Mouse (Mus musculus): ENCODE data around the gene Syce1l. TPM values are rescaled to one million over a fixed set of nuclear protein-coding genes. Genes with fewer than 3 reads are reported as not detected.

Syce1l gene
- polyA plus RNA-seq, 1 experiment from 2014 or later: not detected

GRCm38 (mm10) chr8:113665036-113665435 lies 22.0 kb downstream of the Syce1l start:
- DNase-seq (ENCODE audit: low spot score) (no peak), ATAC-seq (replicated peaks; ENCODE audit: insufficient number of reproducible peaks, low FRiP score, low TSS enrichment, low read depth) (no peak)
- H3K9ac ChIP-seq (replicated peaks; ENCODE audit: low read length): no peak overlapping the region
- H3K27ac ChIP-seq (replicated peaks; ENCODE audit: low read depth, low read length): no peak overlapping the region
- no peak overlapping the region for H3K4me2 ChIP-seq (ENCODE audit: low read depth, low read length)
- H3K4me3 ChIP-seq (ENCODE audit: low read depth, low read length): no peak overlapping the region
- no peaks in the 10 kb centered on the region for H3K27me3 ChIP-seq (ENCODE audit: control insufficient read depth, insufficient read depth, low read length)
- 70% methylated on average over 4 of the region's 4 CpGs for WGBS
- H3K36me3 ChIP-seq (replicated peaks; ENCODE audit: control insufficient read depth, insufficient read depth, low read depth, low read length): no peaks in the 10 kb centered on the region
- H3K4me1 ChIP-seq (ENCODE audit: control insufficient read depth, insufficient read depth, low read length): no peaks in the 10 kb centered on the region
- no peaks in the 10 kb centered on the region for H3K9me3 ChIP-seq (replicated peaks; ENCODE audit: control insufficient read depth, low read length)

- no peaks in the 10 kb centered on the region for H3K4me1 ChIP-seq (ENCODE audit: control insufficient read depth, insufficient read depth, low read length)
- ATAC-seq (replicated peaks; ENCODE audit: insufficient number of reproducible peaks, low FRiP score, low TSS enrichment, low read depth) (no peak), DNase-seq (ENCODE audit: low spot score) (no peak)
- no peaks in the 10 kb centered on the region for H3K9me3 ChIP-seq (replicated peaks; ENCODE audit: control insufficient read depth, low read length)
- 65% methylated on average over 8 of the region's 8 CpGs for whole genome bisulfite sequencing
- no peak overlapping the region for H3K27ac ChIP-seq (replicated peaks; ENCODE audit: low read depth, low read length)
- no peak overlapping the region for H3K4me2 ChIP-seq (ENCODE audit: low read depth, low read length)
- H3K4me3 ChIP-seq (ENCODE audit: low read depth, low read length): no peak overlapping the region
- H3K27me3 ChIP-seq (ENCODE audit: control insufficient read depth, insufficient read depth, low read length): no peaks in the 10 kb centered on the region
- no peaks in the 10 kb centered on the region for H3K36me3 ChIP-seq (replicated peaks; ENCODE audit: control insufficient read depth, insufficient read depth, low read depth, low read length)
- no peak overlapping the region for H3K9ac ChIP-seq (replicated peaks; ENCODE audit: low read length)
Observed at GRCm38 (mm10) chr8:113665951-113666350, 22.9 kb downstream of the Syce1l start.

- WGBS: 54% methylated on average over 16 of the region's 16 CpGs
- Histone ChIP-seq H3K9me3 (replicated peaks; ENCODE audit: control insufficient read depth, low read length) (no peaks in the 10 kb centered on the region), H3K36me3 (replicated peaks; ENCODE audit: control insufficient read depth, insufficient read depth, low read depth, low read length) (no peaks in the 10 kb centered on the region), H3K4me3 (ENCODE audit: low read depth, low read length) (no peak overlapping the region), H3K27ac (replicated peaks; ENCODE audit: low read depth, low read length) (no peak overlapping the region), H3K9ac (replicated peaks; ENCODE audit: low read length) (no peak overlapping the region), H3K4me1 (ENCODE audit: control insufficient read depth, insufficient read depth, low read length) (no peaks in the 10 kb centered on the region), H3K27me3 (ENCODE audit: control insufficient read depth, insufficient read depth, low read length) (no peaks in the 10 kb centered on the region), H3K4me2 (ENCODE audit: low read depth, low read length) (no peak overlapping the region)
- ATAC-seq (replicated peaks; ENCODE audit: insufficient number of reproducible peaks, low FRiP score, low TSS enrichment, low read depth) (0 out of 2 replicates have a peak, but pooled peaks have one; percentile 9), DNase-seq (ENCODE audit: low spot score) (no peak)
Observed at GRCm38 (mm10) chr8:113666714-113667432, 23.9 kb downstream of the Syce1l start.

- Histone ChIP-seq H3K27me3 (ENCODE audit: control insufficient read depth, insufficient read depth, low read length) (no peaks in the 10 kb centered on the region), H3K4me3 (ENCODE audit: low read depth, low read length) (no peak overlapping the region), H3K4me2 (ENCODE audit: low read depth, low read length) (no peak overlapping the region), H3K4me1 (ENCODE audit: control insufficient read depth, insufficient read depth, low read length) (no peaks in the 10 kb centered on the region), H3K27ac (replicated peaks; ENCODE audit: low read depth, low read length) (no peak overlapping the region), H3K9me3 (replicated peaks; ENCODE audit: control insufficient read depth, low read length) (no peaks in the 10 kb centered on the region), H3K9ac (replicated peaks; ENCODE audit: low read length) (no peak overlapping the region), H3K36me3 (replicated peaks; ENCODE audit: control insufficient read depth, insufficient read depth, low read depth, low read length) (no peaks in the 10 kb centered on the region)
- 83% methylated on average over 10 of the region's 10 CpGs for WGBS
- ATAC-seq (replicated peaks; ENCODE audit: insufficient number of reproducible peaks, low FRiP score, low TSS enrichment, low read depth) (no peak), DNase-seq (ENCODE audit: low spot score) (no peak)
Observed at GRCm38 (mm10) chr8:113669924-113670323, 26.9 kb downstream of the Syce1l start.

GRCm38 (mm10) chr8:113672599-113673255 lies 29.7 kb downstream of the Syce1l start:
- Histone ChIP-seq H3K27me3 (ENCODE audit: control insufficient read depth, insufficient read depth, low read length) (no peaks in the 10 kb centered on the region), H3K9me3 (replicated peaks; ENCODE audit: control insufficient read depth, low read length) (no peaks in the 10 kb centered on the region), H3K4me2 (ENCODE audit: low read depth, low read length) (no peak overlapping the region), H3K4me1 (ENCODE audit: control insufficient read depth, insufficient read depth, low read length) (no peaks in the 10 kb centered on the region), H3K4me3 (ENCODE audit: low read depth, low read length) (no peak overlapping the region), H3K27ac (replicated peaks; ENCODE audit: low read depth, low read length) (no peak overlapping the region), H3K36me3 (replicated peaks; ENCODE audit: control insufficient read depth, insufficient read depth, low read depth, low read length) (no peaks in the 10 kb centered on the region), H3K9ac (replicated peaks; ENCODE audit: low read length) (no peak overlapping the region)
- DNase-seq (ENCODE audit: low spot score) (no peak), ATAC-seq (replicated peaks; ENCODE audit: insufficient number of reproducible peaks, low FRiP score, low TSS enrichment, low read depth) (0 out of 2 replicates have a peak, but pooled peaks have one; percentile 22)
- 76% methylated on average over 11 of the region's 11 CpGs for WGBS

- Histone ChIP-seq H3K9ac (replicated peaks; ENCODE audit: low read length) (no peak overlapping the region), H3K4me1 (ENCODE audit: control insufficient read depth, insufficient read depth, low read length) (no peaks in the 10 kb centered on the region), H3K27me3 (ENCODE audit: control insufficient read depth, insufficient read depth, low read length) (no peaks in the 10 kb centered on the region), H3K4me3 (ENCODE audit: low read depth, low read length) (no peak overlapping the region), H3K9me3 (replicated peaks; ENCODE audit: control insufficient read depth, low read length) (no peaks in the 10 kb centered on the region), H3K27ac (replicated peaks; ENCODE audit: low read depth, low read length) (no peak overlapping the region), H3K36me3 (replicated peaks; ENCODE audit: control insufficient read depth, insufficient read depth, low read depth, low read length) (no peaks in the 10 kb centered on the region), H3K4me2 (ENCODE audit: low read depth, low read length) (no peak overlapping the region)
- WGBS: 39% methylated on average over 3 of the region's 3 CpGs
- ATAC-seq (replicated peaks; ENCODE audit: insufficient number of reproducible peaks, low FRiP score, low TSS enrichment, low read depth): no peak
- no peak for DNase-seq (ENCODE audit: low spot score)
Observed at GRCm38 (mm10) chr8:113673300-113673699, 30.3 kb downstream of the Syce1l start.

- no peak overlapping the region for H3K4me2 ChIP-seq (ENCODE audit: low read depth, low read length)
- no peak overlapping the region for H3K4me3 ChIP-seq (ENCODE audit: low read depth, low read length)
- 75% methylated on average over 3 of the region's 3 CpGs for WGBS
- H3K27me3 ChIP-seq (ENCODE audit: control insufficient read depth, insufficient read depth, low read length): no peaks in the 10 kb centered on the region
- no peak overlapping the region for H3K27ac ChIP-seq (replicated peaks; ENCODE audit: low read depth, low read length)
- H3K9me3 ChIP-seq (replicated peaks; ENCODE audit: control insufficient read depth, low read length): no peaks in the 10 kb centered on the region
- DNase-seq (ENCODE audit: low spot score): no peak
- no peaks in the 10 kb centered on the region for H3K4me1 ChIP-seq (ENCODE audit: control insufficient read depth, insufficient read depth, low read length)
- H3K36me3 ChIP-seq (replicated peaks; ENCODE audit: control insufficient read depth, insufficient read depth, low read depth, low read length): no peaks in the 10 kb centered on the region
- no peak for ATAC-seq (replicated peaks; ENCODE audit: insufficient number of reproducible peaks, low FRiP score, low TSS enrichment, low read depth)
- H3K9ac ChIP-seq (replicated peaks; ENCODE audit: low read length): no peak overlapping the region
Observed at GRCm38 (mm10) chr8:113674611-113675010, 31.6 kb downstream of the Syce1l start.

GRCm38 (mm10) chr8:113675281-113675680 lies 32.3 kb downstream of the Syce1l start:
- H3K9me3 ChIP-seq (replicated peaks; ENCODE audit: control insufficient read depth, low read length): no peaks in the 10 kb centered on the region
- no peaks in the 10 kb centered on the region for H3K27me3 ChIP-seq (ENCODE audit: control insufficient read depth, insufficient read depth, low read length)
- no peaks in the 10 kb centered on the region for H3K36me3 ChIP-seq (replicated peaks; ENCODE audit: control insufficient read depth, insufficient read depth, low read depth, low read length)
- ATAC-seq (replicated peaks; ENCODE audit: insufficient number of reproducible peaks, low FRiP score, low TSS enrichment, low read depth): no peak
- DNase-seq (ENCODE audit: low spot score): no peak
- 87% methylated on average over 2 of the region's 2 CpGs for WGBS
- H3K27ac ChIP-seq (replicated peaks; ENCODE audit: low read depth, low read length): no peak overlapping the region
- no peak overlapping the region for H3K4me3 ChIP-seq (ENCODE audit: low read depth, low read length)
- no peaks in the 10 kb centered on the region for H3K4me1 ChIP-seq (ENCODE audit: control insufficient read depth, insufficient read depth, low read length)
- H3K9ac ChIP-seq (replicated peaks; ENCODE audit: low read length): no peak overlapping the region
- no peak overlapping the region for H3K4me2 ChIP-seq (ENCODE audit: low read depth, low read length)

All from embryonic facial prominence, embryonic 11.5 days (tissue).